Mouse (Mus musculus) kidney, adult 2 months (tissue): Measurements from ENCODE around the gene Fam181a.

ENCODE experiments used
- CTCF ChIP-seq: fragments of 200-500 bp; conservative IDR thresholded peaks from 2 replicates; pipeline ENCODE4 v1.5.1; 2011; ENCODE audit warnings: low read depth, mild to moderate bottlenecking, control low read depth, low read length, moderate library complexity, mixed read lengths; ENCODE audit not compliant: insufficient read depth, insufficient read length
- POLR2A ChIP-seq: fragments of 200-500 bp; IDR thresholded peaks from one replicate; pipeline ENCODE4 v1.6.1; 2011; ENCODE audit warnings: low read depth, low read length, control low read depth

GRCm38 (mm10) chr12:103283411-103283810 is 27.4 kb upstream of the Fam181a start:
- no peak for TF ChIP-seq CTCF
- no peak for TF ChIP-seq POLR2A
